Mouse (Mus musculus): Measurements from ENCODE around the gene Cyp26b1. TPM values are rescaled to one million over a fixed set of nuclear protein-coding genes. Genes with fewer than 3 reads are reported as not detected.

Cyp26b1 gene
- polyA plus RNA-seq (2014; fragmentation: Nextera tagmentation; extraction: Ambion mirVana): 1.6 and 2.2 TPM in 2 replicates

DNA sequence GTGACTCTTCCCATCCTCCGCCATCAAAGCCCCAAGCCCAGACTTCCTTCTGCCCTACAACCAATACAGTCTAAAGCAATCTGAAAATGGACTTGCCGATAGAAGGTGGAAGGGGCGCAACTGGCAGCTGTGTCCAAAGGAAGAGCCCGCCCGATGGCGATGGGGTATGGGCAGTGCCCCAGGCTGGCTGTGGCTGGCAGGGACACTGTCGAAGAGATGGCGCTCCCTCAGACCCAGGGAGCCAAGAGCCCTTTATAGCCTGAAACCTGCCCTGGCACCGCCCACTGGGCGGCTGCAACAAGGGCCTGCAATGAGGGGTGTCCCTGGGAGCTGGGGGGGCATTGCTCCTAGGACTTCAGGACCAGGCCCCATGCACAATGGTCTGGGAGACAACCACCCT is at the start of gene Cyp26b1:
Gene Cyp26b1 (minus strand): TSS at position 216 of the 400 bp plus-strand sequence.
- peaks cover 16% of the 10 kb centered on the region for H3K27me3 ChIP-seq (ENCODE audit: insufficient read depth, low read length)
- H3K27ac ChIP-seq (ENCODE audit: low read depth): no peak within 1 kb of the TSS
- no peaks in the 10 kb centered on the region for H3K9me3 ChIP-seq (ENCODE audit: low read depth, low read length)
- no peaks in the 10 kb centered on the region for H3K36me3 ChIP-seq (ENCODE audit: insufficient read depth)
- no peak within 1 kb of the TSS for H3K4me2 ChIP-seq
- DNase-seq (no peak), ATAC-seq (ENCODE audit: insufficient read depth) (no peak)
- TF ChIP-seq CTCF (IDR thresholded peaks at IDR 0.05; ENCODE audit: low read depth): no peak
- H3K9ac ChIP-seq: no peak within 1 kb of the TSS
- WGBS: 82% methylated on average over 10 of the region's 10 CpGs
- H3K4me3 ChIP-seq (ENCODE audit: low read depth, low read length): no peak within 1 kb of the TSS
- H3K4me1 ChIP-seq (ENCODE audit: insufficient read depth): no peaks in the 10 kb centered on the region

DNA sequence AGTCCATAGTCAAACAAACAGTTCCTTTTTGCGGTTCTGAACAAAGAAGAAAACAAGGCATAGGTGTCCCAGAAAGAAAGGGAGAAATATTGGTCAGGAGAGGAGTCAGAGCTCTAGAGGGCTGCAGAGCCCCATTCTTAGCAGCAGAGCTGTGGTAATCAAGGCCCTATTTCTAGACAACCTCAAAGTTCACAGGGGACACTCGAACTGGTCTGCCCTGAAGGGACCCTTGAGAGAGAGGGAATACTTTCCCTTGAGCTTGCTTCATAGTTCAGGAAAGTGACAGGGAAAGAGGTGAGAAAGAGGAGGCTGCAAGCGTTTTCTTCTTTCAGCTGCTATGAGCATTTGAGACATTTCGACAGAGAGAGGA is 47.3 kb upstream of the Cyp26b1 start:
- H3K4me1 ChIP-seq (ENCODE audit: insufficient read depth): peaks cover 26% of the 10 kb centered on the region
- no peak for TF ChIP-seq CTCF (IDR thresholded peaks at IDR 0.05; ENCODE audit: low read depth)
- no peaks in the 10 kb centered on the region for H3K36me3 ChIP-seq (ENCODE audit: insufficient read depth)
- whole genome bisulfite sequencing: 18% methylated on average over 4 of the region's 4 CpGs
- no peaks in the 10 kb centered on the region for H3K9me3 ChIP-seq (ENCODE audit: low read depth, low read length)
- H3K9ac ChIP-seq: no peak overlapping the region
- peak overlapping the region; percentile 25; the same call in 1 of the 2 replicates for H3K27ac ChIP-seq (ENCODE audit: low read depth)
- H3K27me3 ChIP-seq (ENCODE audit: insufficient read depth, low read length): no peaks in the 10 kb centered on the region
- DNase-seq (no peak), ATAC-seq (ENCODE audit: insufficient read depth) (peak; percentile 50; the same call in 1 of the 2 replicates)
- no peak overlapping the region for H3K4me3 ChIP-seq (ENCODE audit: low read depth, low read length)
- H3K4me2 ChIP-seq: no peak overlapping the region

DNA sequence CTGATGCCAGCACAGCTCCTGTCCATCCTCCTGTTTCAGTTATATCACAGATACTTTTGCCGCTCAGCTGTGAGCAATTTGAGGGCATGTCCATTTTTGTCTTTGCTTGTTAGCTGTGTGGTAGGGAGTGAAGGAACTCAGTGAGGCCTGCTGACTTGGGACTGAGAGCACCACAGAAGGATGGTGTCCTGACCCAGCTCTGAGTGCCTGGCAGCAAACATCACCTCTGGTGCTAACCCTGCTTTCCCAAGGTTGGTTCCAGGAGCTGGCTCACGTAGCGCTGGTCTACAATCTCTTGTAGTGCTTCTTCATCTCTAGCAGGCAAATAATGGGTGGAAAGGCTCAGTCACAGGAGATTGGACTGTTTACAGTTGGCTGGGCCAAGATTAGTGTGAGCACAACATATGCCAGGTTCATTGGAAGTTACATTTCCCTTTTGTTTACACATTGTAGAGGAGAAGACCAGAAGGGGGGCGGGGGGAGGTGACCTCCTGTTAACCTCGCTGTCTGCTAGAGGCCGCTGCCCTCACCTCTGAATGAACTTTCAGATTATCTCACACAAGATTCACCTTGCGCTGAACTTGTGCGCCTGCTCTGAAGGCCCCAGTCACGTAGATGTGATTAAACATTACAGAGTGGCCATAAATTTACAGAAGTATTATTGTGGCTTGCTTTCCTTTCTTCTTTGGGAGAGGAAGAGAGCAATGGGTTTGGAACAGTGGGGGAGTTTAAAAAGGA is 46.8 kb upstream of the Cyp26b1 start:
- H3K27me3 ChIP-seq (ENCODE audit: insufficient read depth, low read length): no peaks in the 10 kb centered on the region
- no peak overlapping the region for H3K4me3 ChIP-seq (ENCODE audit: low read depth, low read length)
- 14% methylated on average over 9 of the region's 9 CpGs for WGBS
- peak; percentile 91 for ATAC-seq (ENCODE audit: insufficient read depth)
- TF ChIP-seq CTCF (IDR thresholded peaks at IDR 0.05; ENCODE audit: low read depth): no peak
- no peaks in the 10 kb centered on the region for H3K9me3 ChIP-seq (ENCODE audit: low read depth, low read length)
- peaks cover 26% of the 10 kb centered on the region for H3K4me1 ChIP-seq (ENCODE audit: insufficient read depth)
- H3K4me2 ChIP-seq: no peak overlapping the region
- H3K27ac ChIP-seq (ENCODE audit: low read depth): peak overlapping the region; percentile 25; the same call in 1 of the 2 replicates
- peak; percentile 78 for DNase-seq
- no peak overlapping the region for H3K9ac ChIP-seq
- H3K36me3 ChIP-seq (ENCODE audit: insufficient read depth): no peaks in the 10 kb centered on the region

DNA sequence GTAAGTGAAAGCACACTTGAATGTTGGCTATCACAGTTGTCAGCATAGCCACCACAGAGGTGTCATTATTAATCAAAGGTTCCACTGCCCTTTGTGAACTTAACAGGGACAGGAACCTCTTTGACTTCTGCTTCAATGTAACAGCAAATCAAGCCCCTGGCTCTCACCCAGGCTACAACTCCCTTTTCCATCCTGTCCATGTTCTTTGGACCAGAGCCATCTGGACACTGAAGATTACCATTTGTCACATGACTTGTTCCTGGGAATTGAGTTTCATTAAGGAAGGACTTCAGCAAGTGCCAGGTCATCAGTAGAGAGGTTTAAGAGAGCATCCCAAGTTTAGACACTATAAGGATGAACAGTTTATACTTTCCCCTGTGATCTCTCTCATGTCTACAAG is 44.5 kb upstream of the Cyp26b1 start:
- H3K27ac ChIP-seq (ENCODE audit: low read depth): no peak overlapping the region
- TF ChIP-seq CTCF (IDR thresholded peaks at IDR 0.05; ENCODE audit: low read depth): no peak
- H3K4me3 ChIP-seq (ENCODE audit: low read depth, low read length): no peak overlapping the region
- no peak for ATAC-seq (ENCODE audit: insufficient read depth)
- peak; percentile 83 for DNase-seq
- H3K27me3 ChIP-seq (ENCODE audit: insufficient read depth, low read length): no peaks in the 10 kb centered on the region
- no peak overlapping the region for H3K9ac ChIP-seq
- H3K9me3 ChIP-seq (ENCODE audit: low read depth, low read length): no peaks in the 10 kb centered on the region
- no peaks in the 10 kb centered on the region for H3K36me3 ChIP-seq (ENCODE audit: insufficient read depth)
- H3K4me2 ChIP-seq: no peak overlapping the region
- H3K4me1 ChIP-seq (ENCODE audit: insufficient read depth): peaks cover 26% of the 10 kb centered on the region

DNA sequence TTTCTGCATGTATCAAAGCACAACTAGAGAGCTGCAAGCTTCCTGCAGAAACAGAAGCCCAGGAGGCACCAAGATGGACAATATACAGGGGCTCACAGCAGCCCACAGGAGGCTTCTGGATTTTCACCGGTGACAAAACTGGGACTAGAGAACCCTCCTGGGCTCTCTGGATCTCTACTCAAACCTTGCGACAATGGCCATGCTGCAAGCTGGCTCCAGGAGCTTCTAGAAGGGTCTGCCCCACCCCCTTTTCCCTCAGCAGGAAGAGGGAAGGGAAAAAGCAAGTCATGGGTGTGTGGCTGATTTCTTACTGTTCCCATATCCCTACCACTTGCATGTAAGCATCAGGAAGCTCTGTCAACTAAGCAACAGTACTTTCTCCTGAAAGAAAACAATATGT is 37.9 kb upstream of the Cyp26b1 start:
- no peak overlapping the region for H3K9ac ChIP-seq
- H3K4me3 ChIP-seq (ENCODE audit: low read depth, low read length): no peak overlapping the region
- H3K4me1 ChIP-seq (ENCODE audit: insufficient read depth): no peaks in the 10 kb centered on the region
- no peaks in the 10 kb centered on the region for H3K36me3 ChIP-seq (ENCODE audit: insufficient read depth)
- no peak for DNase-seq
- H3K27me3 ChIP-seq (ENCODE audit: insufficient read depth, low read length): no peaks in the 10 kb centered on the region
- TF ChIP-seq CTCF (IDR thresholded peaks at IDR 0.05; ENCODE audit: low read depth): no peak
- WGBS: 83% methylated on average over 2 of the region's 2 CpGs
- H3K27ac ChIP-seq (ENCODE audit: low read depth): no peak overlapping the region
- no peaks in the 10 kb centered on the region for H3K9me3 ChIP-seq (ENCODE audit: low read depth, low read length)
- ATAC-seq (ENCODE audit: insufficient read depth): no peak
- H3K4me2 ChIP-seq: no peak overlapping the region

DNA sequence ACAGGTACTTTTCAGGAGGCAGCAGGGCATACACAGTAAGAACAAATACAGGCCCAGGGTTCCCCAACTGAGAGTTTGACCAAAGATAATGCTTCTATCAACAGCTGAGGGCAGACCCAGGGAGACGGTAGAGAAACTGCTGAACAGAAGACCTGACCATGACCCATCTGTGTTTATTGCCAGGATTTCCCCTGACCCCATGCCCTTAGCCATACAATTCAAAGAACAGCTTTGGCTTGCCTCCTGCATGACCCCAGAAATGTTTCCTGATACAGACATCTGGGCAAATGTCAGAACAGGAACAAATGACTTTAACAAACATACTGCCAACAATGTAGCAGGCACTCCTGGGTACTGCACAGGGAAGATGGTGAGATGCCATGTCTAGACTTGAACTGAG is 36.6 kb upstream of the Cyp26b1 start:
- WGBS: 11% methylated on average over 1 of the region's 1 CpGs
- H3K27me3 ChIP-seq (ENCODE audit: insufficient read depth, low read length): no peaks in the 10 kb centered on the region
- no peak overlapping the region for H3K4me3 ChIP-seq (ENCODE audit: low read depth, low read length)
- peak; percentile 57 for DNase-seq
- H3K4me2 ChIP-seq: no peak overlapping the region
- no peaks in the 10 kb centered on the region for H3K9me3 ChIP-seq (ENCODE audit: low read depth, low read length)
- no peaks in the 10 kb centered on the region for H3K4me1 ChIP-seq (ENCODE audit: insufficient read depth)
- H3K9ac ChIP-seq: no peak overlapping the region
- H3K27ac ChIP-seq (ENCODE audit: low read depth): no peak overlapping the region
- no peak; the same call in 1 of the 2 replicates for ATAC-seq (ENCODE audit: insufficient read depth)
- peak; percentile 10; the same call in 1 of the 2 replicates for TF ChIP-seq CTCF (IDR thresholded peaks at IDR 0.05; ENCODE audit: low read depth)
- no peaks in the 10 kb centered on the region for H3K36me3 ChIP-seq (ENCODE audit: insufficient read depth)

DNA sequence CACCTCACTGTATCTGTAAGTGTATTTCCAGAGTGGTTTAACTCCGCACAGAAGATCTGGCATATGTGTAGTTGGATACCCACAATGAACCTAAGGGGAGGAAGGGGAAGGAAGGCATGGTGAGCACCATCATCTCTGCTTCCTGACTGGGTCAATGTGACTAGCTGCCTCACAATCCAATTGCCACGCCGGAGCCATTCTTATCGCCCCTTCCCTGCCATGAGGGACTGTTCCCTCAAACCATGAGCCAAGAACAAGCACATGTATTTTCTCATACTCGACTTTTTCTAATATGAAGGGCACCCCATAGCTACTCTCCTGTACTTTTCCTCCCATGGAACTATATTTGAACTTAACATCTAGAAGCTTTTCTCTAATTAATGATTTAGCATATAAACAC is 35.1 kb upstream of the Cyp26b1 start:
- no peak for ATAC-seq (ENCODE audit: insufficient read depth)
- no peak for DNase-seq

More for the DNA sequence above, 35.1 kb upstream of the Cyp26b1 start:
- H3K4me2 ChIP-seq: no peak overlapping the region
- H3K27me3 ChIP-seq (ENCODE audit: insufficient read depth, low read length): no peaks in the 10 kb centered on the region
- TF ChIP-seq CTCF (IDR thresholded peaks at IDR 0.05; ENCODE audit: low read depth): no peak
- H3K9ac ChIP-seq: no peak overlapping the region
- H3K4me1 ChIP-seq (ENCODE audit: insufficient read depth): no peaks in the 10 kb centered on the region
- no peak overlapping the region for H3K4me3 ChIP-seq (ENCODE audit: low read depth, low read length)
- no peaks in the 10 kb centered on the region for H3K36me3 ChIP-seq (ENCODE audit: insufficient read depth)
- H3K27ac ChIP-seq (ENCODE audit: low read depth): no peak overlapping the region
- 83% methylated on average over 5 of the region's 5 CpGs for WGBS
- no peaks in the 10 kb centered on the region for H3K9me3 ChIP-seq (ENCODE audit: low read depth, low read length)

Measured in lung, embryonic 14.5 days (tissue).